Mouse (Mus musculus) limb, embryonic 14.5 days (tissue): Measurements from ENCODE around the gene Atxn1. TPM values are rescaled to one million over a fixed set of nuclear protein-coding genes. Genes with fewer than 3 reads are reported as not detected.

ENCODE experiments used
- ATAC-seq: fragments of 200-750 bp; cut with Nextera tagmentation; 2 replicates; pipeline ENCODE4 v1.8.0; 2017; ENCODE audit warnings: low read depth, moderate number of reproducible peaks, moderate TSS enrichment; ENCODE audit not compliant: low FRiP score
- DNase-seq: peaks from one replicate; pipeline ENCODE4 v3.0.0-alpha.2; 2015; ENCODE audit warnings: low spot score
- H3K27ac ChIP-seq: fragments of 300-500 bp; sonication (generic); replicated peaks from 2 replicates; pipeline ENCODE4 v1.5.1; 2014; ENCODE audit warnings: low read depth, mild to moderate bottlenecking, low read length, moderate library complexity, mixed read lengths
- H3K27me3 ChIP-seq: fragments of 300-500 bp; sonication (generic); 2 replicates; pipeline ENCODE4 v1.6.1; 2014; ENCODE audit warnings: low read length, mixed read lengths; ENCODE audit not compliant: control insufficient read depth, insufficient read depth
- H3K36me3 ChIP-seq: fragments of 300-500 bp; sonication (generic); 2 replicates; pipeline ENCODE4 v1.6.1; 2014; ENCODE audit warnings: mild to moderate bottlenecking, low read length, moderate library complexity, mixed read lengths; ENCODE audit not compliant: control insufficient read depth, insufficient read depth
- H3K4me1 ChIP-seq: fragments of 300-500 bp; sonication (generic); 2 replicates; pipeline ENCODE4 v1.6.1; 2014; ENCODE audit warnings: antibody characterized with exemption, low read length, mixed read lengths; ENCODE audit not compliant: control insufficient read depth, insufficient read depth
- H3K4me2 ChIP-seq: fragments of 300-500 bp; sonication (generic); replicated peaks from 2 replicates; pipeline ENCODE4 v1.6.1; 2014; ENCODE audit warnings: low read depth, mild to moderate bottlenecking, low read length, moderate library complexity; ENCODE audit not compliant: severe bottlenecking
- H3K4me3 ChIP-seq: fragments of 300-500 bp; sonication (generic); replicated peaks from 2 replicates; pipeline ENCODE4 v1.5.1; 2014; ENCODE audit warnings: low read length
- H3K9ac ChIP-seq: fragments of 300-500 bp; sonication (generic); 2 replicates; pipeline ENCODE4 v1.6.1; 2014; ENCODE audit warnings: mild to moderate bottlenecking, low read depth, low read length, moderate library complexity; ENCODE audit not compliant: severe bottlenecking
- H3K9me3 ChIP-seq: fragments of 300-500 bp; sonication (generic); 2 replicates; pipeline ENCODE4 v1.6.1; 2016; ENCODE audit warnings: low read length; ENCODE audit not compliant: control insufficient read depth
- POLR2A ChIP-seq: fragments of 200-500 bp; IDR thresholded peaks from 2 replicates; pipeline ENCODE4 v1.8.0; 2012; ENCODE audit warnings: inconsistent platforms, mild to moderate bottlenecking, moderate library complexity, borderline replicate concordance; ENCODE audit not compliant: insufficient read depth, insufficient read length; ENCODE audit errors: extremely low read depth
- WGBS: fragments of 180-500 bp; shearing (Covaris S2); extraction: QIAGEN DNeasy Blood & Tissue Kit; methylation state at CpG from one replicate; pipeline ENCODE4 v1.1.7; 2014; 5-methylcytosine and 5-hydroxymethylcytosine counted together
- polyA plus RNA-seq, 2 experiments: library from polyadenylated mRNA; depleted of rRNA in 1 of 2; stranded (reverse) in 1 of 2; unstranded in 1 of 2; fragments of >200 nt; fragmentation: Nextera tagmentation in 1 of 2; extraction: Ambion mirVana in 1 of 2; gene quantifications; 2 replicates each; pipeline versions ENCODE4 v1.2.1 to v1.2.3; 2012 to 2014

Atxn1 gene
- polyA plus RNA-seq, 2 experiments = 3.3 to 5.3 TPM

GRCm38 (mm10) chr13:45950355-45950861 is 14.4 kb downstream of the Atxn1 start:
- Histone ChIP-seq H3K4me2 (no peak overlapping the region), H3K9me3 (no peaks in the 10 kb centered on the region), H3K27ac (no peak overlapping the region), H3K9ac (no peak overlapping the region), H3K36me3 (no peaks in the 10 kb centered on the region; the same call in 1 of the 2 replicates), H3K27me3 (no peaks in the 10 kb centered on the region), H3K4me3 (no peak overlapping the region), H3K4me1 (peaks cover 16% of the 10 kb centered on the region)
- WGBS = 36% methylated on average over 8 of the region's 8 CpGs
- peak; percentile 68 for ATAC-seq
- DNase-seq = peak; percentile 42
- TF ChIP-seq POLR2A = no peak

- no peak overlapping the region for H3K9ac ChIP-seq
- H3K4me3 ChIP-seq = no peak overlapping the region
- no peak overlapping the region for H3K4me2 ChIP-seq
- DNase-seq (no peak), ATAC-seq (no peak)
- no peak for TF ChIP-seq POLR2A
- H3K36me3 ChIP-seq = peaks cover 4% of the 10 kb centered on the region; the same call in 1 of the 2 replicates
- H3K4me1 ChIP-seq = peaks cover 14% of the 10 kb centered on the region
- no peak overlapping the region for H3K27ac ChIP-seq
- 92% methylated on average over 11 of the region's 11 CpGs for WGBS
- no peaks in the 10 kb centered on the region for H3K27me3 ChIP-seq
- H3K9me3 ChIP-seq = no peaks in the 10 kb centered on the region
Observed at GRCm38 (mm10) chr13:45946136-45946535, 18.7 kb downstream of the Atxn1 start.

GRCm38 (mm10) chr13:45942337-45942736 is 22.5 kb downstream of the Atxn1 start:
- WGBS = 89% methylated on average over 7 of the region's 7 CpGs
- Histone ChIP-seq H3K4me3 (no peak overlapping the region), H3K27me3 (no peaks in the 10 kb centered on the region), H3K9me3 (no peaks in the 10 kb centered on the region), H3K36me3 (0 out of 2 replicates have a peak, but pooled peaks cover 4% of the 10 kb centered on the region), H3K4me2 (no peak overlapping the region), H3K9ac (no peak overlapping the region), H3K4me1 (no peaks in the 10 kb centered on the region), H3K27ac (no peak overlapping the region)
- no peak for ATAC-seq
- DNase-seq = no peak
- no peak for TF ChIP-seq POLR2A

GRCm38 (mm10) chr13:45940714-45941113 is 24.1 kb downstream of the Atxn1 start:
- no peak overlapping the region for H3K27ac ChIP-seq
- 83% methylated on average over 4 of the region's 4 CpGs for WGBS
- H3K4me2 ChIP-seq = no peak overlapping the region
- H3K4me3 ChIP-seq = no peak overlapping the region
- no peak for TF ChIP-seq POLR2A
- ATAC-seq = no peak
- no peaks in the 10 kb centered on the region for H3K4me1 ChIP-seq
- 0 out of 2 replicates have a peak, but pooled peaks cover 4% of the 10 kb centered on the region for H3K36me3 ChIP-seq
- no peaks in the 10 kb centered on the region for H3K9me3 ChIP-seq
- H3K27me3 ChIP-seq = no peaks in the 10 kb centered on the region
- H3K9ac ChIP-seq = no peak overlapping the region
- no peak for DNase-seq

- WGBS = 84% methylated on average over 6 of the region's 6 CpGs
- H3K27me3 ChIP-seq = no peaks in the 10 kb centered on the region
- H3K4me1 ChIP-seq = no peaks in the 10 kb centered on the region
- no peak overlapping the region for H3K9ac ChIP-seq
- no peak for ATAC-seq
- no peak overlapping the region for H3K4me3 ChIP-seq
- no peak for TF ChIP-seq POLR2A
- H3K9me3 ChIP-seq = no peaks in the 10 kb centered on the region
- no peak overlapping the region for H3K4me2 ChIP-seq
- 0 out of 2 replicates have a peak, but pooled peaks cover 4% of the 10 kb centered on the region for H3K36me3 ChIP-seq
- DNase-seq = no peak
- H3K27ac ChIP-seq = no peak overlapping the region
Observed at GRCm38 (mm10) chr13:45939561-45939960, 25.2 kb downstream of the Atxn1 start.

GRCm38 (mm10) chr13:45938083-45938482 is 26.7 kb downstream of the Atxn1 start:
- ATAC-seq = no peak
- WGBS = 29% methylated on average over 5 of the region's 5 CpGs
- TF ChIP-seq POLR2A = no peak

More at GRCm38 (mm10) chr13:45938083-45938482, 26.7 kb downstream of the Atxn1 start:
- Histone ChIP-seq H3K36me3 (0 out of 2 replicates have a peak, but pooled peaks cover 4% of the 10 kb centered on the region), H3K4me3 (no peak overlapping the region), H3K9me3 (no peaks in the 10 kb centered on the region), H3K4me2 (no peak overlapping the region), H3K4me1 (no peaks in the 10 kb centered on the region), H3K27me3 (no peaks in the 10 kb centered on the region), H3K9ac (no peak overlapping the region), H3K27ac (no peak overlapping the region)
- no peak for DNase-seq
